Mouse (Mus musculus): ENCODE results near the gene Kras.

- TF ChIP-seq TAL1 (IDR thresholded peaks at IDR 0.05; ENCODE audit: low read length) (no peak), GATA1 (IDR thresholded peaks at IDR 0.05; ENCODE audit: low read length) (no peak)
Observed at GRCm38 (mm10) chr6:145297626-145298025, 47.6 kb upstream of the Kras start.
